Mouse (Mus musculus) 3134 (cell line): Measurements from ENCODE around the gene Mvd.

Source experiments
- DNase-seq: peaks from one replicate; pipeline ENCODE4 v3.0.0-alpha.2; 2011; ENCODE audit warnings: low spot score; ENCODE audit not compliant: insufficient read length; ENCODE audit errors: extremely low read depth

Gene Mvd

DNA sequence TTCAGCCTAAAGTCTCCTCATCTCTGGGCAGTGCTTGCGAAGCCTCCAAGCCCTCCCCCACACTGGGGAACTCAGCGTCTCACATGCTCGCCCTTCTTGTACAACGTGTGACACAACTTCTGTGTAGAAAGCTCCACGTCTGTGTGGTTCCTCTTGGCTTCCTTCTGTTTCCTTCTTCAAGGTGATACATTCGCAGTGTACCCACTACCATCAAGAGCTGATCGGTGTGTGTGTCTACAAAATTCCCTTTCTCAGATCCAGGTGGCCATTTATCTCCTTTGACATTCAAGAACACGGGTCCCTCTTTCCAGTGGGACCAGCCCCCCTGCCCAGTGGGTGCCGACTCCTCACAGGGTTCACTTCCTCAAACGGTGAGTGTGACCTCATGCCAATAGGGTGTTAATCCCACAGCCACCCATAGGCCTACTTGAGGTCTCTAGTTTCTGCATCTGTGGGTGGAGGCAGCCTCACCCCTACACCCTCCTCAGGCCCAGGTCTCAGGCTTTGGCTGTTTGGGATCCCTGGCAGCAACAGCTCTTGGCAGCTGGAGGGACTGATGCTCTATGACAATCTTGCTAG is 13.1 kb downstream of the Mvd start:
- no peak for DNase-seq

DNA sequence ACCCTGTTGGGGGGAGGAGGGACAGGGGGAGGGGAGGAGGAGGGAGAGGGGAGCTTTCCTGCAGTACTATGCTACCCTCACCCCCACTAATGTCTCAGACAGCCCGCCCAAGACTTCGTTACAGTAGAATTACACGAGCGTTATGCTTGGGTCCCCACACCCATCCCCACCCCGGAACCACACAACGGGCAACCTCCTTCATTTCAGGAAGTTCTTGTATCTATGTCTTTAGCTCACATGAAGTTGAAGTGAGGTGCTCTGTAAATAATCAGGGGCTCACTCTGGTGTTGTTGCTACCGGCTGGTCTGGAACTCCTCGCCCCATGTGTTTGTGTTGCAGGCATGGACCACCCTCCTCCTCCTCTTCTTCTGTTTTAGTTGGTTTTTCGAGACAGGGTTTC is 15.1 kb downstream of the Mvd start:
- DNase-seq: no peak

- no peak for DNase-seq
Observed at GRCm38 (mm10) chr8:122427607-122428006, 15.6 kb downstream of the Mvd start.

GRCm38 (mm10) chr8:122426145-122426544 is 17.1 kb downstream of the Mvd start:
- no peak for DNase-seq

GRCm38 (mm10) chr8:122423659-122424058 is 19.6 kb downstream of the Mvd start:
- DNase-seq: no peak

GRCm38 (mm10) chr8:122423217-122423616 is 20.0 kb downstream of the Mvd start:
- no peak for DNase-seq

DNA sequence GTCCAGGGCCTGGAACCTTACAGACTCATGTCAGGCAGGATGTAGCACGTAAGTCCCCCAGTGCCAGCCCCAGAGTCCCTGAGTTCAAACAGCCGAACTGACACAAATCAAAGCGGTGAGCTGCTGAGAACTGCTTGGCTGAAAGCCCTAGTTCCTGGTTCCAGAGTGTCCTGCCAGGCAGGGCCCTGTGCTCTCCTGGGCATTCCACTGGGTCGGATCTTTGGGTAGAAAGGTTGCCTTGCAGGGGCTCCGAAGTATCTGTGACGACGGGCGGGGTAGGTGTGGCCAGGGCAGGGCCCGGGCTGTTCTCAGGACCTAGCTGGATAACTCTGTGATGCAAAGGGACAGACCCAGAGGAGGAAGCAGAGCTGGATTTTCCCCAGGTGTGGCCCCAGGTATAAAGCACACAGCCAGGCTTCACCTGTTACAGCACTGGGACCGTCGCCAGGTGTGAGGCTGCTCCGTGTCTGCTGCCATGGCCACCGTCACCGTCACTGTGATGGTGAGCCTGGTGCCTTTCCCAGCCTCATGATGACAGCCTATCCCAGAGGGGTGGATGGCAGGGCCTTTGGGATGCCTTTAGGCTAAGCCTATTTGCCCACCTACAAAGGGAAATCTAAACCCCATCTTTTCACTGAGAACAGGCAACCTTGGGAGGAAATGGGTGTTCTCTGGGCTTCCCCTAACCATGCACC is 21.7 kb downstream of the Mvd start, which contains the start of gene Il17c:
Gene Il17c, plus strand, starts transcription at position 645 of the 695 bp plus-strand sequence.
- DNase-seq: no peak

DNA sequence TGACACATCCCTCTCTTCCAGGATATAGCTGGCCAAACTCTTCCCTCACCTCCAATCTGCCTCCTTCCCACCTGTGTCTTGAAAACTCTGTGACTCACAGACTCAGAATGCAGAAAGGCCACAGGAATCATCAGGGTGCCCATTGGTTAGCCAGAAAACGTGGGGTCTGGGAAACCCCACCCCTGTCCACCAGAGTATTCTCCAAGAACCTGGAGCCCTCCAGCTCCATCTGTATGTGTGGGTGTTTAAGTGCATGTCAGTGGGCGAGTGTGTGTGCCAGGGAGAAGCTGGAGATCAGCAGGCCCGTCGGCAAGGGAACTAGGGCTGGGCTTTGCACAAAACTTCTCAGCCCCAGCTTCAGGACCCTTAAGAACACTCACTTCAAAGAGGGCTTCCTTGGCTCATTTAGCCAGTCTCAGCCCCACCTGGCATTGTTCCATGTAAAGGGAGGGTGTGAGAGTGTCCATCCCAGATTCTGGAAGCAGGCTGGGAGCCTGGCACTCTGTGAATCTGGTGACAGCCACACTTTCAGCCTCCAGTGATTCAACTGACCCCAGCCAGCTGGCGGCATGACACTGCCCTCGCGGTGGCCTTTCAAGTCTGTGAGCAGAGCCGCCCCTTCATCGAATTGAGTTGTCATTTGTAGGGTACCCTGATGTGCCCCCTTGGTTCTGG is 23.2 kb downstream of the Mvd start:
- DNase-seq: no peak

DNA sequence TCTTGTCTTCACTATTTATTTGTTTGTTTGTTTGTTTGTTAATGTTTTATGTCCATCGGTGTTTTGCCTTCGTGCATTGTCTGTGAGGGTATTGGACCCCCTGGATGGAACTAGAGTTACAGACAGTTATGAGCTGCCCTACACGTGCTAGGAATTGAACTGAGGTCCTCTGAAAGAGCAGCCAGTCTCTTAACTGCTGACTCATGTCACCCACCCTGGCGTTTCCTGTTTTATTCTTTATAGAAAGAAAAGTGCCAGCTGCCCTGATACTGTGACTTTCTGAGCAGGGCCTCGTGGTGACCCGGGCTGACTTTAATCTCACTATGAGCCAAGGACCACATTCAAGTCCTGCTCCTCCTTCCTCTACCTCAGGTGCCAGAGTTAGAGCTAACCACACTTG is 27.7 kb downstream of the Mvd start:
- no peak for DNase-seq

- no peak for DNase-seq
Observed at GRCm38 (mm10) chr8:122414311-122414710, 28.9 kb downstream of the Mvd start.

- DNase-seq: no peak
Observed at GRCm38 (mm10) chr8:122407678-122408077, 35.5 kb downstream of the Mvd start.

DNA sequence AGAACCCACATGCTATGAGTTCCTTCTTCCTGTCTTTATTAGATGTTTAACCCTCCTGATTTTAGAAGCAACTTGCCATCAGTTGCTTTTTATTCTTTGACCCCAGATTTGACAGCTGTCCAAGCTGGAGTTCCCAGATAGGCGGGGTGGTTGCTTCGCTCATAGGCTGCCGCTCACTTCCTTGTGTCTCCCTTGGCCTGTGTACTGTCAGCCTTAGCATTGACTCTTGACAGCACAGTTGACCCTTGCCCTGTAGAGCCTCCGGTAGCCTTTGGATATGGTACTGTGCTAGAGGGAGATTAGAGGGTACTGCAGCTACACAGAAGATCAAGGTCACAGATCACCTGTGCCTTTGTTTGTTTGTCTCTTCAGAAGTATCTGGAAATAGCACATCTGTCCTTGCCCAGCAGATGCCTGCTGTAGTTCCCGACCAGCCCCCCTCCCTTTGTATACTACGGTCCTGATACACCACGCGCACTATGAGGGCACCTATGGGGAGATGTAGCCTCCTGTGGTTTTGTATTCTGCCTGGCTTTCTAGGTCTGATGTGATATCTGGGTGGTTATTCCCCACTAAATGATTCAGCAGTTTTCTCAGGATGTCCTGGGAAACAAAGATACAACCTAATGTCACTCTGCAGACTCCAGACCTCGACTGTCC is 37.9 kb downstream of the Mvd start:
- no peak for DNase-seq

DNA sequence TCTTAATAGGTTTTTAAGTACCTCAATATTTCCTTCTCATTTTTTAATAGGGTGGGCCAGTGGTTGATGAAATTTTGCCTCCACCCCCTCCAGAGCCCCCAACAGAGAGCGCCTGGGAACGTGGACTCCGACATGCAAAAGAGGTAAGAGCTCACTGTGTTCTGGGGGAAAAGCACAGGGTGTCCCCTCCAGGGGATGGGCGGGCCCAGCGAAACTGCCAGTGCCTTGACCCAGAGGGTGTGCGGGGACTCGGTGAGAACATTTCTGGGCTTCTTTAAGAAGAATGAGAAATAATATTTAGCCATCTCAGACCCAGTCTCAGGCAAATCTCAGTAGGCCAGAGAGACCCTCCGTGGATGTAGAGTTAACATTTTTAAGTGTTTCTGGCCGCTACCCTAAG is 45.0 kb downstream of the Mvd start:
- no peak for DNase-seq

- DNase-seq: no peak
Observed at GRCm38 (mm10) chr8:122395291-122395690, 47.9 kb downstream of the Mvd start.

- DNase-seq: no peak
Observed at GRCm38 (mm10) chr8:122393717-122394116, 49.5 kb downstream of the Mvd start.

- no peak for DNase-seq
Observed at GRCm38 (mm10) chr8:122390758-122391157, 52.5 kb downstream of the Mvd start.

- DNase-seq: no peak
Observed at GRCm38 (mm10) chr8:122389357-122389756, 53.9 kb downstream of the Mvd start.
